Mouse (Mus musculus): ENCODE measurements around the gene Fastkd5. TPM values are rescaled to one million over a fixed set of nuclear protein-coding genes. Genes with fewer than 3 reads are reported as not detected.
A peak's percentile ranks its signal among the peaks of the same experiment; 100 is the strongest.

Fastkd5 gene
- polyA plus RNA-seq, 1 experiment from 2014 or later: 19.7 TPM

GRCm38 (mm10) chr2:130628424-130628823, 1.4 kb downstream of the Fastkd5 start:
- 53% methylated on average over 3 of the region's 3 CpGs for WGBS (ENCODE audit: insufficient replicate concordance)
- Histone ChIP-seq H3K4me3 (ENCODE audit: low read depth, low read length) (no peak overlapping the region), H3K36me3 (ENCODE audit: control insufficient read depth, insufficient read depth, low read length) (peaks cover 5% of the 10 kb centered on the region), H3K27me3 (ENCODE audit: control insufficient read depth, insufficient read depth, low read length) (peaks cover 6% of the 10 kb centered on the region), H3K4me2 (peak overlapping the region; percentile 76), H3K27ac (ENCODE audit: low read depth, low read length) (no peak overlapping the region), H3K4me1 (ENCODE audit: control insufficient read depth, insufficient read depth, low read length) (peaks cover 3% of the 10 kb centered on the region; the same call in 1 of the 2 replicates), H3K9me3 (replicated peaks; ENCODE audit: control insufficient read depth, low read length) (no peaks in the 10 kb centered on the region), H3K9ac (ENCODE audit: low read depth, low read length) (no peak overlapping the region)
- ATAC-seq (replicated peaks; ENCODE audit: insufficient number of reproducible peaks, low FRiP score, low TSS enrichment): no peak

DNA sequence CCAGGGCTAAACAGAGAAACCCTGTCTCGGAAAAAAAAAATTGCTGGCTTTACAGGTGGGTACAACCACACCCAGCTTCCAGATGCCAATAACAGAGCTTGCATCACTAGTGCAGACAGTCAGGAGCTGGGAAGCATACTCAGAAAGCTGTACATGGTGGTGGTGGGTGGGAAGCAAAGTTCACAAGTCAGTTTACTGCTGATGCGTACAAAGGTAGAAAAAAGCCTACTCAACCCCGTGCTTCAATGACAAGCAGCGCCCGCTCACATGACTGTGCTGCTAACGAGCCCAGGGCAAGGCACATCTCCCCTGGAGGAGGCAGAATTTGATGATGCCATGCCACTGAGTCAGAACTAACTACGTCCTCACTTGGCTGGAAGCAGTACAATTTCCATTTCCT, 10.9 kb downstream of the Fastkd5 start:
- H3K4me1 ChIP-seq (ENCODE audit: control insufficient read depth, insufficient read depth, low read length): no peaks in the 10 kb centered on the region
- no peaks in the 10 kb centered on the region for H3K27me3 ChIP-seq (ENCODE audit: control insufficient read depth, insufficient read depth, low read length)
- no peak overlapping the region for H3K4me3 ChIP-seq (ENCODE audit: low read depth, low read length)
- no peak overlapping the region for H3K27ac ChIP-seq (ENCODE audit: low read depth, low read length)
- H3K36me3 ChIP-seq (ENCODE audit: control insufficient read depth, insufficient read depth, low read length): peaks cover 26% of the 10 kb centered on the region
- H3K9me3 ChIP-seq (replicated peaks; ENCODE audit: control insufficient read depth, low read length): no peaks in the 10 kb centered on the region
- no peak overlapping the region for H3K4me2 ChIP-seq
- WGBS (ENCODE audit: insufficient replicate concordance): 90% methylated on average over 7 of the region's 7 CpGs
- H3K9ac ChIP-seq (ENCODE audit: low read depth, low read length): no peak overlapping the region
- no peak for ATAC-seq (replicated peaks; ENCODE audit: insufficient number of reproducible peaks, low FRiP score, low TSS enrichment)

GRCm38 (mm10) chr2:130613091-130613490, 16.7 kb downstream of the Fastkd5 start:
- no peaks in the 10 kb centered on the region for H3K9me3 ChIP-seq (replicated peaks; ENCODE audit: control insufficient read depth, low read length)
- H3K4me3 ChIP-seq (ENCODE audit: low read depth, low read length): no peak overlapping the region
- peaks cover 23% of the 10 kb centered on the region for H3K36me3 ChIP-seq (ENCODE audit: control insufficient read depth, insufficient read depth, low read length)
- no peak overlapping the region for H3K27ac ChIP-seq (ENCODE audit: low read depth, low read length)
- WGBS (ENCODE audit: insufficient replicate concordance): 57% methylated on average over 3 of the region's 3 CpGs
- no peaks in the 10 kb centered on the region for H3K4me1 ChIP-seq (ENCODE audit: control insufficient read depth, insufficient read depth, low read length)
- H3K4me2 ChIP-seq: no peak overlapping the region
- no peak for ATAC-seq (replicated peaks; ENCODE audit: insufficient number of reproducible peaks, low FRiP score, low TSS enrichment)
- no peaks in the 10 kb centered on the region for H3K27me3 ChIP-seq (ENCODE audit: control insufficient read depth, insufficient read depth, low read length)
- no peak overlapping the region for H3K9ac ChIP-seq (ENCODE audit: low read depth, low read length)

GRCm38 (mm10) chr2:130602195-130602594, 27.6 kb downstream of the Fastkd5 start:
- no peaks in the 10 kb centered on the region for H3K27me3 ChIP-seq (ENCODE audit: control insufficient read depth, insufficient read depth, low read length)
- H3K36me3 ChIP-seq (ENCODE audit: control insufficient read depth, insufficient read depth, low read length): peaks cover 9% of the 10 kb centered on the region; the same call in 1 of the 2 replicates
- 76% methylated on average over 4 of the region's 4 CpGs for WGBS (ENCODE audit: insufficient replicate concordance)
- no peak for ATAC-seq (replicated peaks; ENCODE audit: insufficient number of reproducible peaks, low FRiP score, low TSS enrichment)
- H3K9ac ChIP-seq (ENCODE audit: low read depth, low read length): no peak overlapping the region
- H3K4me2 ChIP-seq: no peak overlapping the region
- no peak overlapping the region for H3K27ac ChIP-seq (ENCODE audit: low read depth, low read length)
- H3K9me3 ChIP-seq (replicated peaks; ENCODE audit: control insufficient read depth, low read length): no peaks in the 10 kb centered on the region
- H3K4me1 ChIP-seq (ENCODE audit: control insufficient read depth, insufficient read depth, low read length): no peaks in the 10 kb centered on the region
- H3K4me3 ChIP-seq (ENCODE audit: low read depth, low read length): no peak overlapping the region

- H3K9ac ChIP-seq (ENCODE audit: low read depth, low read length): no peak overlapping the region
- WGBS (ENCODE audit: insufficient replicate concordance): 61% methylated on average over 3 of the region's 3 CpGs
- no peaks in the 10 kb centered on the region for H3K9me3 ChIP-seq (replicated peaks; ENCODE audit: control insufficient read depth, low read length)
- peaks cover 10% of the 10 kb centered on the region; the same call in 1 of the 2 replicates for H3K36me3 ChIP-seq (ENCODE audit: control insufficient read depth, insufficient read depth, low read length)
- H3K4me3 ChIP-seq (ENCODE audit: low read depth, low read length): no peak overlapping the region
- no peak overlapping the region for H3K4me2 ChIP-seq
- no peaks in the 10 kb centered on the region for H3K4me1 ChIP-seq (ENCODE audit: control insufficient read depth, insufficient read depth, low read length)
- H3K27me3 ChIP-seq (ENCODE audit: control insufficient read depth, insufficient read depth, low read length): no peaks in the 10 kb centered on the region
- no peak overlapping the region for H3K27ac ChIP-seq (ENCODE audit: low read depth, low read length)
- ATAC-seq (replicated peaks; ENCODE audit: insufficient number of reproducible peaks, low FRiP score, low TSS enrichment): no peak
Measured at GRCm38 (mm10) chr2:130598399-130598798, 31.4 kb downstream of the Fastkd5 start.

DNA sequence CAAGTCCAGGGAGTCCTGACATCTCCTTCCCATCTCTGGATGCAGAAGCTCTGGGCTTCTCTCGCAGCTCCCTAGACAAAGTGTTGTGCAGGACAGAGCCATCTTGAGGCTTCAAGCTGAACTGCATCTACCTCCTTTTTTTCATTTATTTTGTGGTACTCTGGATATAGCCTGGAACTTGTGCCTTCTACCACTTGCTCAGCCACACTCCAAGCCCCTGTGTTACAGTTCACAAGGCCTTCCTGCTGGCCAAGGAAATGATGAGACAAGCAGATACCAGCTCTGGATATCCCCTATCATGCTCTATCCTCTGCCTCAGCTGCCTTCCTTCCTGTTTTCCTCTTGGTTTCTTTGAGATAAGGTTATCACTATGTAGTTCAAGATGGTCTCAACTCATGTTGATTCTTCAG, 32.2 kb downstream of the Fastkd5 start:
- Histone ChIP-seq H3K9me3 (replicated peaks; ENCODE audit: control insufficient read depth, low read length) (no peaks in the 10 kb centered on the region), H3K36me3 (ENCODE audit: control insufficient read depth, insufficient read depth, low read length) (peaks cover 8% of the 10 kb centered on the region; the same call in 1 of the 2 replicates), H3K4me3 (ENCODE audit: low read depth, low read length) (no peak overlapping the region), H3K9ac (ENCODE audit: low read depth, low read length) (no peak overlapping the region), H3K27ac (ENCODE audit: low read depth, low read length) (no peak overlapping the region), H3K27me3 (ENCODE audit: control insufficient read depth, insufficient read depth, low read length) (no peaks in the 10 kb centered on the region), H3K4me2 (no peak overlapping the region), H3K4me1 (ENCODE audit: control insufficient read depth, insufficient read depth, low read length) (no peaks in the 10 kb centered on the region)
- 38% methylated on average over 1 of the region's 1 CpGs for WGBS (ENCODE audit: insufficient replicate concordance)
- ATAC-seq (replicated peaks; ENCODE audit: insufficient number of reproducible peaks, low FRiP score, low TSS enrichment): no peak

GRCm38 (mm10) chr2:130595596-130595995, 34.2 kb downstream of the Fastkd5 start:
- H3K36me3 ChIP-seq (ENCODE audit: control insufficient read depth, insufficient read depth, low read length): peaks cover 8% of the 10 kb centered on the region; the same call in 1 of the 2 replicates
- H3K27ac ChIP-seq (ENCODE audit: low read depth, low read length): no peak overlapping the region
- no peak overlapping the region for H3K4me3 ChIP-seq (ENCODE audit: low read depth, low read length)
- 63% methylated on average over 1 of the region's 1 CpGs for WGBS (ENCODE audit: insufficient replicate concordance)
- no peaks in the 10 kb centered on the region for H3K4me1 ChIP-seq (ENCODE audit: control insufficient read depth, insufficient read depth, low read length)
- no peak overlapping the region for H3K4me2 ChIP-seq
- H3K27me3 ChIP-seq (ENCODE audit: control insufficient read depth, insufficient read depth, low read length): no peaks in the 10 kb centered on the region
- H3K9me3 ChIP-seq (replicated peaks; ENCODE audit: control insufficient read depth, low read length): no peaks in the 10 kb centered on the region
- H3K9ac ChIP-seq (ENCODE audit: low read depth, low read length): no peak overlapping the region
- ATAC-seq (replicated peaks; ENCODE audit: insufficient number of reproducible peaks, low FRiP score, low TSS enrichment): no peak

GRCm38 (mm10) chr2:130591016-130591415, 38.8 kb downstream of the Fastkd5 start:
- Histone ChIP-seq H3K4me2 (no peak overlapping the region), H3K9me3 (replicated peaks; ENCODE audit: control insufficient read depth, low read length) (no peaks in the 10 kb centered on the region), H3K27ac (ENCODE audit: low read depth, low read length) (no peak overlapping the region), H3K4me3 (ENCODE audit: low read depth, low read length) (no peak overlapping the region), H3K4me1 (ENCODE audit: control insufficient read depth, insufficient read depth, low read length) (no peaks in the 10 kb centered on the region), H3K36me3 (ENCODE audit: control insufficient read depth, insufficient read depth, low read length) (peaks cover 2% of the 10 kb centered on the region; the same call in 1 of the 2 replicates), H3K9ac (ENCODE audit: low read depth, low read length) (no peak overlapping the region), H3K27me3 (ENCODE audit: control insufficient read depth, insufficient read depth, low read length) (no peaks in the 10 kb centered on the region)
- 95% methylated on average over 2 of the region's 2 CpGs for WGBS (ENCODE audit: insufficient replicate concordance)
- no peak for ATAC-seq (replicated peaks; ENCODE audit: insufficient number of reproducible peaks, low FRiP score, low TSS enrichment)

DNA sequence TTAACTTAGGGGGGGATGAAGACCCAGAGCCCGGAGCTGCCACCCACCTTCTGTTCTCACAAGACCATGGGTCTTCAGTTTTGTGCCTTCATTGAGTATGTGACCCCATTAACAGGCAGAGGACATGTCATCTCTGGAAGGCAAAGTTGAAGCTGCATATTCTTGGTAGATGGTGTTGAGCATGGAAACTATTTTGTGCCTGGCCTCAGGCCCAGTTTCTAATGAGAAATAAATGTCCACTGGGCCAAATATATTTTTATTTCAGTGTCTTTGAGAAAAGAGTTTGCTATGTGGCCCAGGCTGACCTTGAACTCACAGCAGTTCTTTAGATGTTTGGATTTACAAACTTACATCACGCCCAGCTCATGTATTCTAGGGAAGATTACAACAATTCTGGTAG, 40.1 kb downstream of the Fastkd5 start:
- H3K9me3 ChIP-seq (replicated peaks; ENCODE audit: control insufficient read depth, low read length): no peaks in the 10 kb centered on the region
- H3K4me2 ChIP-seq: no peak overlapping the region
- no peak overlapping the region for H3K27ac ChIP-seq (ENCODE audit: low read depth, low read length)
- H3K4me1 ChIP-seq (ENCODE audit: control insufficient read depth, insufficient read depth, low read length): no peaks in the 10 kb centered on the region
- H3K9ac ChIP-seq (ENCODE audit: low read depth, low read length): no peak overlapping the region
- H3K27me3 ChIP-seq (ENCODE audit: control insufficient read depth, insufficient read depth, low read length): no peaks in the 10 kb centered on the region
- whole genome bisulfite sequencing (ENCODE audit: insufficient replicate concordance): 94% methylated on average over 2 of the region's 2 CpGs
- H3K4me3 ChIP-seq (ENCODE audit: low read depth, low read length): no peak overlapping the region
- H3K36me3 ChIP-seq (ENCODE audit: control insufficient read depth, insufficient read depth, low read length): peaks cover 2% of the 10 kb centered on the region; the same call in 1 of the 2 replicates
- ATAC-seq (replicated peaks; ENCODE audit: insufficient number of reproducible peaks, low FRiP score, low TSS enrichment): no peak

Measured in heart, embryonic 11.5 days (tissue).